Mouse (Mus musculus) MEL (cell line): ENCODE data around the gene Mthfd2l. TPM values are rescaled to one million over a fixed set of nuclear protein-coding genes. Genes with fewer than 3 reads are reported as not detected.

Experiments
- DNase-seq: peaks from one replicate; pipeline ENCODE4 v3.0.0; 2011; ENCODE audit warnings: low read depth, low spot score
- H3K27ac ChIP-seq: 2 replicates; pipeline ENCODE4 v1.5.1; 2012; ENCODE audit warnings: low read depth, mild to moderate bottlenecking, control low read depth, low read length, moderate library complexity; ENCODE audit not compliant: control insufficient read depth
- H3K27me3 ChIP-seq, 2 experiments: fragments of 150-350 bp in 1 of 2; sonication (generic) in 1 of 2; 2 replicates each; pipeline ENCODE4 v1.6.1; 2012; ENCODE audit warnings: low read length in 2 of 2, mild to moderate bottlenecking in 2 of 2, improper control_type of control experiment in 1 of 2, moderate library complexity in 1 of 2; ENCODE audit not compliant: insufficient read depth in 2 of 2, control insufficient read depth in 1 of 2
- H3K36me3 ChIP-seq, 2 experiments: 2 replicates each; pipeline ENCODE4 v1.6.1; 2012 to 2014; ENCODE audit warnings: low read length in 2 of 2, improper control_type of control experiment in 1 of 2, inconsistent platforms in 1 of 2, mild to moderate bottlenecking in 1 of 2; ENCODE audit not compliant: insufficient read depth in 2 of 2, control insufficient read depth in 1 of 2
- H3K4me1 ChIP-seq, 2 experiments: fragments of 150-350 bp in 1 of 2; sonication (generic) in 1 of 2; 2 replicates each; pipeline ENCODE4 v1.6.1; 2012; ENCODE audit warnings: low read length in 2 of 2, improper control_type of control experiment in 1 of 2, mild to moderate bottlenecking in 1 of 2; ENCODE audit not compliant: insufficient read depth in 2 of 2, control insufficient read depth in 1 of 2
- H3K4me3 ChIP-seq, 2 experiments: fragments of 150-350 bp in 1 of 2; sonication (generic) in 1 of 2; 2 replicates each; pipeline ENCODE4 v1.5.1; 2012; ENCODE audit warnings: low read depth in 2 of 2, low read length in 2 of 2, mild to moderate bottlenecking in 2 of 2, moderate library complexity in 2 of 2, control low read depth in 1 of 2, improper control_type of control experiment in 1 of 2; ENCODE audit not compliant: control insufficient read depth in 1 of 2, insufficient read depth in 1 of 2
- H3K79me2 ChIP-seq: 2 replicates; pipeline ENCODE4 v1.6.1; 2012; ENCODE audit warnings: mild to moderate bottlenecking, low read length, moderate library complexity; ENCODE audit not compliant: control insufficient read depth, poor library complexity, insufficient read depth
- H3K9ac ChIP-seq: 2 replicates; pipeline ENCODE4 v1.6.1; 2012; ENCODE audit warnings: low read depth, mild to moderate bottlenecking, control low read depth, low read length, moderate library complexity; ENCODE audit not compliant: control insufficient read depth, poor library complexity, severe bottlenecking
- H3K9me3 ChIP-seq: fragments of 150-350 bp; sonication (generic); replicated peaks from 2 replicates; pipeline ENCODE4 v1.6.1; 2012; ENCODE audit warnings: mild to moderate bottlenecking, low read length, improper control_type of control experiment, moderate library complexity; ENCODE audit not compliant: insufficient read depth
- BHLHE40 ChIP-seq: IDR thresholded peaks from 2 replicates; pipeline ENCODE4 v1.6.1; 2012; ENCODE audit warnings: low read depth, mild to moderate bottlenecking, inconsistent platforms, low read length, improper control_type of control experiment, borderline replicate concordance
- CHD2 ChIP-seq: IDR thresholded peaks from 2 replicates; pipeline ENCODE4 v1.6.1; 2011; ENCODE audit warnings: low read length, improper control_type of control experiment
- CTCF ChIP-seq, 3 experiments: IDR thresholded peaks in 2 of 3; conservative IDR thresholded peaks in 1 of 3; 2 replicates each; pipeline ENCODE4 v1.5.1; 2011 to 2012; ENCODE audit warnings: low read length in 3 of 3, low read depth in 2 of 3, mild to moderate bottlenecking in 2 of 3, improper control_type of control experiment in 1 of 3, inconsistent platforms in 1 of 3, mixed read lengths in 1 of 3, moderate library complexity in 1 of 3; ENCODE audit not compliant: control insufficient read depth in 1 of 3, insufficient read depth in 1 of 3, poor library complexity in 1 of 3, severe bottlenecking in 1 of 3
- E2F4 ChIP-seq: IDR thresholded peaks from 2 replicates; pipeline ENCODE4 v1.6.1; 2011; ENCODE audit warnings: low read depth, low read length, improper control_type of control experiment, borderline replicate concordance
- EP300 ChIP-seq, 2 experiments: IDR thresholded peaks; 2 replicates each; pipeline ENCODE4 v1.6.1; 2011; ENCODE audit warnings: improper control_type of control experiment in 2 of 2, low read length in 2 of 2, low read depth in 1 of 2, mild to moderate bottlenecking in 1 of 2
- ETS1 ChIP-seq: IDR thresholded peaks from 2 replicates; pipeline ENCODE4 v1.6.1; 2012; ENCODE audit warnings: low read depth, mild to moderate bottlenecking, inconsistent platforms, low read length, improper control_type of control experiment, moderate library complexity
- GABPA ChIP-seq: IDR thresholded peaks from 2 replicates; pipeline ENCODE4 v1.6.1; 2012; ENCODE audit warnings: low read depth, mild to moderate bottlenecking, inconsistent platforms, low read length, improper control_type of control experiment, moderate library complexity
- GATA1 ChIP-seq: IDR thresholded peaks from 2 replicates; pipeline ENCODE4 v1.6.1; 2011; ENCODE audit warnings: low read depth, low read length, improper control_type of control experiment
- JUND ChIP-seq: IDR thresholded peaks from 2 replicates; pipeline ENCODE4 v1.6.1; 2011; ENCODE audit warnings: low read depth, mild to moderate bottlenecking, improper control_type of control experiment, low read length
- KAT2A ChIP-seq: conservative IDR thresholded peaks from 2 replicates; pipeline ENCODE4 v1.6.1; 2012; ENCODE audit warnings: low read depth, low read length, improper control_type of control experiment, inconsistent platforms
- MAFK ChIP-seq: IDR thresholded peaks from 2 replicates; pipeline ENCODE4 v1.6.1; 2011; ENCODE audit warnings: low read depth, mild to moderate bottlenecking, low read length, improper control_type of control experiment, borderline replicate concordance
- MAX ChIP-seq: IDR thresholded peaks from 2 replicates; pipeline ENCODE4 v1.6.1; 2011; ENCODE audit warnings: low read length, improper control_type of control experiment
- MAZ ChIP-seq: IDR thresholded peaks from 2 replicates; pipeline ENCODE4 v1.6.1; 2012; ENCODE audit warnings: low read depth, mild to moderate bottlenecking, inconsistent platforms, low read length, improper control_type of control experiment
- MXI1 ChIP-seq: IDR thresholded peaks from 2 replicates; pipeline ENCODE4 v1.6.1; 2011; ENCODE audit warnings: mild to moderate bottlenecking, low read depth, low read length, improper control_type of control experiment
- MYB ChIP-seq: IDR thresholded peaks from 2 replicates; pipeline ENCODE4 v1.6.1; 2011; ENCODE audit warnings: mild to moderate bottlenecking, low read depth, low read length, improper control_type of control experiment
- MYC ChIP-seq: IDR thresholded peaks from 2 replicates; pipeline ENCODE4 v1.6.1; 2011; ENCODE audit warnings: low read depth, mild to moderate bottlenecking, low read length, improper control_type of control experiment, moderate library complexity
- NELFE ChIP-seq: IDR thresholded peaks from 2 replicates; pipeline ENCODE4 v1.6.1; 2011; ENCODE audit warnings: low read depth, low read length, improper control_type of control experiment
- NRF1 ChIP-seq: IDR thresholded peaks from 2 replicates; pipeline ENCODE4 v1.6.1; 2014; ENCODE audit warnings: low read depth, mild to moderate bottlenecking, inconsistent platforms, low read length, improper control_type of control experiment, moderate library complexity; ENCODE audit not compliant: poor library complexity, insufficient read depth, severe bottlenecking
- POLR2AphosphoS5 ChIP-seq: IDR thresholded peaks from 2 replicates; pipeline ENCODE4 v1.6.1; 2012; ENCODE audit warnings: low read depth, borderline replicate concordance, mild to moderate bottlenecking, inconsistent platforms, low read length, moderate library complexity, mixed read lengths
- RAD21 ChIP-seq: IDR thresholded peaks from 2 replicates; pipeline ENCODE4 v1.6.1; 2011; ENCODE audit warnings: mild to moderate bottlenecking, low read depth, low read length, improper control_type of control experiment
- RCOR1 ChIP-seq: IDR thresholded peaks from 2 replicates; pipeline ENCODE4 v1.6.1; 2012; ENCODE audit warnings: low read depth, mild to moderate bottlenecking, inconsistent platforms, low read length, improper control_type of control experiment
- SMC3 ChIP-seq: IDR thresholded peaks from 2 replicates; pipeline ENCODE4 v1.6.1; 2011; ENCODE audit warnings: low read depth, low read length, improper control_type of control experiment
- TBP ChIP-seq: IDR thresholded peaks from 2 replicates; pipeline ENCODE4 v1.8.0; 2011; ENCODE audit warnings: low read depth, low read length, improper control_type of control experiment
- UBTF ChIP-seq: IDR thresholded peaks from 2 replicates; pipeline ENCODE4 v1.6.1; 2012; ENCODE audit warnings: low read depth, mild to moderate bottlenecking, inconsistent platforms, low read length, improper control_type of control experiment, moderate library complexity, borderline replicate concordance; ENCODE audit not compliant: insufficient read depth
- ZNF384 ChIP-seq: IDR thresholded peaks from 2 replicates; pipeline ENCODE4 v1.6.1; 2012; ENCODE audit warnings: low read depth, mild to moderate bottlenecking, inconsistent platforms, low read length, improper control_type of control experiment
- polyA plus RNA-seq, 2 experiments: library from polyadenylated mRNA; stranded (reverse) in 1 of 2; unstranded in 1 of 2; fragments of >175 nt in 1 of 2; fragments of >200 nt in 1 of 2; gene quantifications; 2 replicates each; pipeline versions ENCODE4 v1.2.1 to v1.2.4; 2012; ENCODE audit warnings: low replicate concordance in 2 of 2, low read depth in 1 of 2; ENCODE audit not compliant: insufficient read length in 2 of 2, insufficient read depth in 1 of 2, missing spikeins in 1 of 2
- total RNA-seq: library from RNA; depleted of rRNA; stranded (reverse); fragments of 300-350 nt; gene quantifications from 2 replicates; pipeline ENCODE4 v1.2.3, GENCODE M21; 2012

The Mthfd2l gene
- total and polyA plus RNA-seq, 3 experiments: not detected

GRCm38 (mm10) chr5:91035341-91035740, 104.4 kb downstream of the Mthfd2l start:
- no peaks in the 10 kb centered on the region for H3K4me1 ChIP-seq
- no peak overlapping the region for H3K9ac ChIP-seq
- TF ChIP-seq RCOR1 (no peak), RAD21 (no peak), MAFK (no peak), JUND (no peak), E2F4 (no peak), CHD2 (no peak), KAT2A (no peak), MAX (no peak), MAZ (no peak), GABPA (no peak), MXI1 (no peak), CTCF (IDR thresholded peaks at IDR 0.05 in 2 of 3, conservative IDR thresholded peaks at IDR 0.05 in 1 of 3; ENCODE audit: control insufficient read depth in 1 of 3, insufficient read depth in 1 of 3, low read depth in 2 of 3, low read length in 3 of 3, poor library complexity in 1 of 3, severe bottlenecking in 1 of 3) (no peak), NELFE (no peak), NRF1 (no peak), SMC3 (no peak), MYB (no peak), TBP (no peak), POLR2AphosphoS5 (no peak), MYC (no peak)
- TF ChIP-seq, all 39 proteins: peak for 0
- H3K36me3 ChIP-seq: no peaks in the 10 kb centered on the region
- H3K27me3 ChIP-seq: peaks cover 0 to 4% of the 10 kb centered on the region in 2 experiments; a peak in 1 of 4 replicates
- H3K27ac ChIP-seq: no peak overlapping the region
- H3K79me2 ChIP-seq: no peaks in the 10 kb centered on the region
- no peak overlapping the region for H3K4me3 ChIP-seq
- no peaks in the 10 kb centered on the region for H3K9me3 ChIP-seq
- DNase-seq: no peak

- no peak overlapping the region for H3K27ac ChIP-seq
- DNase-seq: no peak
- TF ChIP-seq MAZ (no peak), UBTF (no peak), MAX (no peak), GATA1 (no peak), ETS1 (no peak), BHLHE40 (no peak), RAD21 (no peak), ZNF384 (no peak), EP300 (IDR thresholded peaks at IDR 0.05; ENCODE audit: low read depth in 1 of 2, low read length in 2 of 2) (no peak), MXI1 (no peak), JUND (no peak), CTCF (IDR thresholded peaks at IDR 0.05 in 2 of 3, conservative IDR thresholded peaks at IDR 0.05 in 1 of 3; ENCODE audit: control insufficient read depth in 1 of 3, insufficient read depth in 1 of 3, low read depth in 2 of 3, low read length in 3 of 3, poor library complexity in 1 of 3, severe bottlenecking in 1 of 3) (no peak)
- no peak overlapping the region for H3K4me3 ChIP-seq
- no peaks in the 10 kb centered on the region for H3K4me1 ChIP-seq
- no peaks in the 10 kb centered on the region for H3K36me3 ChIP-seq
- no peaks in the 10 kb centered on the region for H3K79me2 ChIP-seq
- no peak overlapping the region for H3K9ac ChIP-seq
- no peaks in the 10 kb centered on the region for H3K9me3 ChIP-seq
- peaks cover 0 to 4% of the 10 kb centered on the region in 2 experiments; a peak in 1 of 4 replicates for H3K27me3 ChIP-seq
Measured at GRCm38 (mm10) chr5:91036628-91037027, 105.7 kb downstream of the Mthfd2l start.
